Comparison of ENCODE assay signal across 28 mouse cellular contexts in the genomic region with DNA sequence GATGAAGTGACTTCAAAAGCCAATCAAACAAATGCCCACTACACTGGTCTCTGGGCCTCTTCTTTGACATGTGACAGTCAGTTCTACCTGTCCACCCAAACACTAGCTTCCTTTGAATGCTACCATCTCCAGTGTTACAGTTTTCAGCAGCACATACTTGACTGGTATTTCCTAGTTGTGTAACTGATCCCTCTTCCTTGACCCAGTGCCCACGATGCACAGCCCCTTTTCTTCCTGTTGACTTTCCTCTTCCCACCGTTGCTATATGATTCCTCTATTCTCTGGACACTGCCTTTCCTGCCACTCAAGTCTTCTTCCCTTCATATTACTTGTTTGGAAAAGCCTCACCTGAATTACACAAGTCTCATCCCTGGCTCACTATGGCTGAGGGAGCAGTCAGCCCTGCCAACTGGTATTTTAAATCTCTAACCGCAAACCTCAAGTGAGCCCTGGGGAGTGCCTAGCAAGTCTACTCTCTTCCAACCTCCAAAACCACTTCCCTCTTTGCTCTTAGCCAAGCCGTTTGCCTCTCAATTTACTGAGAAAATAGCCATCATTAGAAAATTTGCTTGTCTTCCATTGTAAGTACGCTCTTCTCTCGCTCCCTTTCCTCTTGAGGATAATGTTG.
DNase-seq lines count a peak whose midpoint lies in the region; ATAC-seq and TF ChIP-seq lines count a peak whose summit lies in the region.
"Had no signal": no experiment of that assay in that cellular context is flagged by ENCODE, and none has a peak within 500 bp of the region (broad histone marks: within the 10 kb centered on the region; RNA-seq: fewer than 3 reads in every experiment).

No protein-coding gene starts in this region.

- no peak for ATAC-seq in lung, postnatal 0 days
- ATAC-seq in hematopoietic stem cell, adult 5-6 weeks (replicated peaks in 1 of 2; ENCODE audit: insufficient read depth in 1 of 2, low FRiP score in 2 of 2, low TSS enrichment in 1 of 2, low read depth in 1 of 2, poor library complexity in 2 of 2, severe bottlenecking in 2 of 2) = peak; percentile 99 to 100
- ATAC-seq: intestine, postnatal 0 days; midbrain, embryonic 16.5 days had no signal

- H3K4me1 ChIP-seq in lung, postnatal 0 days (ENCODE audit: insufficient read depth, low read depth, low read length) = no peaks in the 10 kb centered on the region
- H3K4me1 ChIP-seq: embryonic facial prominence, embryonic 15.5 days; heart, embryonic 12.5 days; hindbrain, embryonic 12.5 days; kidney, embryonic 15.5 days; limb, embryonic 15.5 days; lung, embryonic 15.5 days; neural tube, embryonic 15.5 days; stomach, embryonic 15.5 days had no signal

- TF ChIP-seq CTCF in lung, postnatal 0 days (IDR thresholded peaks at IDR 0.05) = no peak

- H3K4me2 ChIP-seq in lung, postnatal 0 days (replicated peaks; ENCODE audit: low read depth, low read length) = no peak overlapping the region
- H3K4me2 ChIP-seq: embryonic facial prominence, embryonic 15.5 days; heart, embryonic 12.5 days; hindbrain, embryonic 12.5 days; kidney, embryonic 15.5 days; limb, embryonic 15.5 days; lung, embryonic 15.5 days; neural tube, embryonic 15.5 days; stomach, embryonic 15.5 days had no signal

- no peak overlapping the region for H3K27ac ChIP-seq in lung, postnatal 0 days (ENCODE audit: low read length)
- H3K27ac ChIP-seq: embryonic facial prominence, embryonic 15.5 days; gastrocnemius, adult 2 months; hindbrain, embryonic 12.5 days; kidney, embryonic 15.5 days; limb, embryonic 15.5 days; liver, embryonic 14.5 days; lung, embryonic 15.5 days; neural tube, embryonic 15.5 days; stomach, embryonic 15.5 days had no signal

- no peaks in the 10 kb centered on the region for H3K27me3 ChIP-seq in lung, postnatal 0 days (replicated peaks; ENCODE audit: insufficient read depth, low read length)
- H3K27me3 ChIP-seq: embryonic facial prominence, embryonic 15.5 days; heart, embryonic 12.5 days; hindbrain, embryonic 12.5 days; kidney, embryonic 15.5 days; limb, embryonic 15.5 days; lung, embryonic 15.5 days; neural tube, embryonic 15.5 days; stomach, embryonic 15.5 days had no signal

- peak; percentile 22 to 30 for DNase-seq in lung, adult 18-20 months
- no peak for DNase-seq in lung, postnatal 0 days (ENCODE audit: low spot score)
- DNase-seq in 3T3-L1 (ENCODE audit: low read depth, low spot score) (peak; percentile 87), adipocyte (ENCODE audit: low spot score) (peak; percentile 5)
- no peak for DNase-seq in cerebellum, postnatal 14 days
- DNase-seq in heart, postnatal 10 days = no peak
- no peak for DNase-seq in adrenal gland, adult 18-20 months (ENCODE audit: low spot score in 2 of 2)
- DNase-seq: adrenal gland, adult 2 months; B cell, adult 2 months; cerebellum, adult 11-12 months; cerebellum, postnatal 10 days; gastrocnemius, adult 2 months; heart, adult 18-20 months; heart, postnatal 14 days; kidney, postnatal 36 days; thymus, postnatal 4 days had no signal

- no peaks in the 10 kb centered on the region for H3K9me3 ChIP-seq in lung, postnatal 0 days (ENCODE audit: low read length)
- H3K9me3 ChIP-seq: embryonic facial prominence, embryonic 15.5 days; heart, embryonic 12.5 days; hindbrain, embryonic 12.5 days; kidney, embryonic 15.5 days; limb, embryonic 15.5 days; lung, embryonic 15.5 days; neural tube, embryonic 15.5 days; stomach, embryonic 15.5 days had no signal

- H3K36me3 ChIP-seq in lung, postnatal 0 days (ENCODE audit: insufficient read depth, low read length) = no peaks in the 10 kb centered on the region
- H3K36me3 ChIP-seq: embryonic facial prominence, embryonic 15.5 days; heart, embryonic 12.5 days; hindbrain, embryonic 12.5 days; kidney, embryonic 15.5 days; limb, embryonic 15.5 days; lung, embryonic 15.5 days; neural tube, embryonic 15.5 days; stomach, embryonic 15.5 days had no signal

- intact Hi-C loops in heart, postnatal 10 days (cut with DNase I) = no loop called here

- H3K4me3 ChIP-seq in lung, postnatal 0 days (ENCODE audit: low read depth, low read length) = no peak overlapping the region
- H3K4me3 ChIP-seq: embryonic facial prominence, embryonic 15.5 days; gastrocnemius, adult 2 months; heart, embryonic 12.5 days; hindbrain, embryonic 12.5 days; kidney, embryonic 15.5 days; limb, embryonic 15.5 days; lung, embryonic 15.5 days; neural tube, embryonic 15.5 days; stomach, embryonic 15.5 days had no signal

- WGBS in lung, postnatal 0 days = 74% methylated on average over 6 of the region's 6 CpGs

- no peak overlapping the region for H3K9ac ChIP-seq in lung, postnatal 0 days (replicated peaks; ENCODE audit: low read depth)
- H3K9ac ChIP-seq: embryonic facial prominence, embryonic 15.5 days; heart, embryonic 12.5 days; hindbrain, embryonic 12.5 days; kidney, embryonic 15.5 days; limb, embryonic 15.5 days; liver, embryonic 14.5 days; lung, embryonic 15.5 days; neural tube, embryonic 15.5 days; stomach, embryonic 15.5 days had no signal

- TF ChIP-seq EP300 in lung, postnatal 0 days (IDR thresholded peaks at IDR 0.05) = no peak

Comparison
In these comparisons a context has a peak if more than half of its experiments do, and no peak if none do; other contexts are left out.
1. DNase-seq: peak in lung, adult 18-20 months (2 of 2), 3T3-L1 (single experiment) and adipocyte (single experiment); none in lung, postnatal 0 days (single experiment), cerebellum, postnatal 14 days (0 of 2), heart, postnatal 10 days (0 of 2) and adrenal gland, adult 18-20 months (0 of 2).